Mouse (Mus musculus) ES-E14 (cell line): Measurements from ENCODE around the gene Gm10719.
"Not testable (repeated sequence)": the region's sequence is repeated elsewhere in the genome, so short reads cannot be mapped to it uniquely, and the experiment has no call there.

ENCODE experiments used
- HCFC1 ChIP-seq: IDR thresholded peaks from 2 replicates; pipeline ENCODE4 v1.6.1; 2012; ENCODE audit warnings: low read length, inconsistent platforms, borderline replicate concordance; ENCODE audit not compliant: insufficient read depth
- MAFK ChIP-seq: IDR thresholded peaks from 2 replicates; pipeline ENCODE4 v1.6.1; 2014; ENCODE audit warnings: mild to moderate bottlenecking, low read depth, low read length, inconsistent platforms; ENCODE audit not compliant: insufficient read depth
- ZC3H11A ChIP-seq: IDR thresholded peaks from 2 replicates; pipeline ENCODE4 v1.6.1; 2012; ENCODE audit warnings: low read depth, mild to moderate bottlenecking, inconsistent platforms, low read length, borderline replicate concordance

DNA sequence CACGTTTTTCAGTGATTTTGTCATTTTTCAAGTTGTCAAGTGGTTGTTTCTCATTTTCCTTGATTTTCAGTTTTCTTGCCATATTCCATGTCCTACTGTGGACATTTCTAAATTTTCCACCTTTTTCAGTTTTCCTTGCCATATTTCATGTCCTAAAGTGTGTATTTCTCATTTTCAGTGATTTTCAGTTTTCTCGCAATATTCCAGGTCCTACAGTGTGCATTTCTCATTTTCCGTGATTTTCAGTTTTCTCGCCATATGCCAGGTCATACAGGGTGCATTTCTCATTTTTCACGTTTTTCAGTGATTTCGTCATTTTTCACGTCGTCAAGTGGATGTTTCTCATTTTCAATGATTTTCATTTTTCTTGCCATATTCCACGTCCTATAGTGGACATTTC, 1.7 kb downstream of the Gm10719 start:
- TF ChIP-seq MAFK, ZC3H11A, HCFC1: not testable (repeated sequence)
